Mouse (Mus musculus): Measurements from ENCODE around the gene Stard3.

DNA sequence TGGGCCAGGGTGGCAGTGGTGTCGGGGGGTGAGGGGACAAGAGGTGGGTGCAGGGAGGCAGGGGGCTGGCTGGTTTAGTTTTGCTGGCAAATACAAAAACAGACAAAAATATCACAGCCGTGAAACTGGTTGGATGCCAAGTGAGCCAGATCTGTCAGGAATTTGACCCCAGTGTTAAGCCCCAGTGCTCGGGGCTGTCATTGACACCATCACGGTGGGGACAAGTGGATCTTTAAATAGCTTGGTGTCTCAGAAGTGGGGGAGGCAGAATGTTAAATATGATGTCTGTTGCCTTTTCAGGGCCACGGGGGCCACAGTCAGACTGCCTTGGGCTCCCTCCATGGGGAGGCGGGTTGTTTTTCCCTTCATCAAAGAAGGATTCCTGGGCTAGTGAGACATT lies 36.1 kb downstream of the Stard3 start:
- TF ChIP-seq NELFE (IDR thresholded peaks at IDR 0.05; ENCODE audit: low read depth, low read length), result no peak
- no peak for TF ChIP-seq ZMIZ1 (IDR thresholded peaks at IDR 0.05; ENCODE audit: low read depth, low read length)
- no peak for TF ChIP-seq MEF2A (IDR thresholded peaks at IDR 0.05; ENCODE audit: borderline replicate concordance, low read depth, low read length)
- TF ChIP-seq CTCF (conservative IDR thresholded peaks at IDR 0.05 in 1 of 2, IDR thresholded peaks at IDR 0.05 in 1 of 2; ENCODE audit: low read depth in 2 of 2, low read length in 2 of 2), result no peak
- TF ChIP-seq MAX (IDR thresholded peaks at IDR 0.05; ENCODE audit: low read length), result no peak
- no peak for TF ChIP-seq POLR2A (IDR thresholded peaks at IDR 0.05; ENCODE audit: low read depth, low read length)

Measured in CH12.LX (cell line).